6 mouse cellular contexts compared by ENCODE assay signal in the genomic region with DNA sequence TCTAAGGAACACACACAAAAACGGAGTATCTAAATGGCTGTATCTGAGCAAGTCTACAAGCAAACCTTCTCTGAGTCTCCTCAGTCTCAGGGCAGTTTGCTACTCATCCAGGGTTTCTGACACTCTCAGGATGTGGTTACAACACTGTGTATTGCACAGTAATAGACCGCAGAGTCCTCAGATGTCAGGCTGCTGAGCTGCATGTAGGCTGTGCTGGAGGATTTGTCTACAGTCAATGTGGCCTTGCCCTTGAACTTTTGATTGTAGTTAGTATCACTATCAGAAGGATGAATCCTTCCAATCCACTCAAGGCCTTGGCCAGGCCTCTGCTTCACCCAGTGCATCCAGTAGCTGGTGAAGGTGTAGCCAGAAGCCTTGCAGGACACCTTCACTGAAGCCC.
DNase-seq lines count a peak whose midpoint lies in the region; ATAC-seq lines count a peak whose summit lies in the region.

No protein-coding gene starts in this region.

- DNase-seq in T-cell, adult 2 months (ENCODE audit: low spot score): peak; percentile 62
- DNase-seq in adrenal gland, adult 8-10 months: peak; percentile 3
- peak; percentile 62 for DNase-seq in naive thymus-derived CD4-positive, alpha-beta T cell, adult 2 months (ENCODE audit: low read depth)
- peak; percentile 2 to 11 for DNase-seq in thymus, adult 18-20 months
- peak; percentile 30 for DNase-seq in thymus, postnatal 14 days

- peak; percentile 31; the same call in 1 of the 2 replicates for ATAC-seq in granulocyte monocyte progenitor cell, adult 5-6 weeks (replicated peaks; ENCODE audit: poor library complexity, severe bottlenecking)

Comparison
In these comparisons a context has a peak if more than half of its experiments do, and no peak if none do; other contexts are left out.
1. Peak in every context shown above with its lines: DNase-seq and ATAC-seq.
2. DNase-seq: peak in every context shown above with its lines; median percentile 62 in T-cell, adult 2 months; 62 in naive thymus-derived CD4-positive, alpha-beta T cell, adult 2 months; 30 in thymus, postnatal 14 days; 6 in thymus, adult 18-20 months; 3 in adrenal gland, adult 8-10 months.